Mouse (Mus musculus) bone marrow macrophage, adult 2 months (primary cell): Measurements from ENCODE around the gene Map1b.

Source experiments
- CTCF ChIP-seq: IDR thresholded peaks from 2 replicates; pipeline ENCODE4 v1.5.1; 2012; ENCODE audit warnings: low read depth, mild to moderate bottlenecking, low read length, moderate library complexity
- POLR2A ChIP-seq: IDR thresholded peaks from 2 replicates; pipeline ENCODE4 v1.6.1; 2012; ENCODE audit warnings: mild to moderate bottlenecking, low read depth, low read length, borderline replicate concordance

- TF ChIP-seq CTCF (no peak), POLR2A (no peak)
These were observed 40.9 kb downstream of the Map1b start for GRCm38 (mm10) chr13:99475488-99475887.
